Mouse (Mus musculus): ENCODE measurements around the gene Rnft2.

- TF ChIP-seq CTCF (IDR thresholded peaks at IDR 0.05; ENCODE audit: low read depth), result no peak
- TF ChIP-seq EP300 (IDR thresholded peaks at IDR 0.05; ENCODE audit: low read depth), result no peak
Observed at GRCm38 (mm10) chr5:118253551-118253950, 8.6 kb upstream of the Rnft2 start.
